Mouse (Mus musculus) brain, adult 2 months (tissue): ENCODE measurements at regions not wholly inside any gene's neighbourhood (a gene's known extent, or its start where the extent isn't known, plus 50 kb on each side); places are given as distances from the start of the nearest gene placed in this dataset.

Experiments used
- DNase-seq: peaks from one replicate; pipeline ENCODE4 v3.0.0; 2011; ENCODE audit warnings: low read depth, low spot score

DNA sequence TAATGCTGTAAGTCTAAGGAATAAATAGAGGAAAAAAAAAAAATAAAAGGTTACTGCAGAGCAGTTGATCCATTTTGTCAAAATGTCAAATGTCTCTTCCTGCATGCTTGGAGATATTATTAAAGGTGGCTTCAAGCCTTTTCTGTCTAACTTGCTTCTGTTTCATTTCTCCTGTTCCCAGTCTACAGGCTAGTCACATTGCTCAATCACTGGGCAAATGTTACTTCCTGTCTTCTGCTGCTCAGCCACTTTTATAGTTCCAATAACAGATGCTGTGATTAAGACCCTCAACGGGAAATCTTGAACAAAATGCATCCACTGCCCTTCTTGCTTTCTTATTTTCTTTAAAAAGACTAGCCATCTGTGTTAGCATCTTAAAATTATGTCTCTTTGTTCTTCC lies 1445.2 kb upstream of the Pcdh17 start:
- DNase-seq: no peak

DNA sequence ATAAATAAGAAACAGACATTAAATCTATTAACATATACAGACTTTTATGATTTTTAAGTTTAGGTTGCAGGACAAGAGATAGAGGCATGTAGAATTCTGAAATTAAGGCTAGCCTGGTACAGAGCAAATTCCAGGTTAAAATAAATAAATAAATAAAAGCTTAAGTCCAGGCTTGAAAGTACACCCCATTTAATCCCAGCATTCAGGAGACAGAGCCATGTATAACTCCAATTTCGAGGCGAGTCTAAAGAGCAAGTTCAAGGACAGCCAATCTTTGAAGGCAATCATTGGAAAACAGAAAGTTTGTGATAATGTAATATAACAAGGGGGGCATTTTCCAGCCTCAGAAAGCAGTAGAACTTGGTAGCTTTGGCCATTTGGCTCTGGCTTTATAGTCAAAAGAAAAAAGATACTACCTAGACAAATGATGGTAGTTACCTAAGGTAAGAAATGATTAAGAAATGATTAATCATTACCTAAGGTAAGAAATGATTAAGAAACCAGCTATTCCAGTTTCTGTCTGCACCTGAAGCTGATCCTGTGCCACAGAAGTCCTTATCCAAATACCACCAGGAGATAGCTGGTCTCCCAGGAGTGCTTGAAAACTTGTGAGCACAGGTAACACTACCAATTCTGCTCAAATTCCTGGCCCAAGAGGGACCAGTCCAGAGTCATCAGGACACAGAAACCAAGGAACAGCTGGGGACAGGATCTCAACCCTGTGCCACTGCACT lies 1441.0 kb upstream of the Pcdh17 start:
- DNase-seq: no peak

DNA sequence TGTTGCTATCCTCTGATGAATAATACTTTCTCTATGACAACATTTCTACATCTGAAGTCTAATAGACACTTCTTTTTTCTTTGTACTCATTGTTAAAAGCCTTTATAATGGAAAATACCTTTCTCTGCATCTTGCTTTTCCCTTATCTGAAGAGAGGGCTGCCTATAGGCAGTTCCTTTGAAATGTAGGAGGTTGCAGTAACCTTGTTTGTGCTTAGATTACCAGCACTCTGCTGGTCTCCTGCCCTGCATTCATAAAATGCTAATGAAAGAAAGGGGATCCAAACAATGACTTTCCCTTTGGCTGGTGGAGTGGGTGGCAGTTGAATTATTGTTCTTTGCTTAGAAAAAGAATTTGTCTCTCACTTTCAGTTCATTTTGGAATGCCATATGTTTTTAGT lies 1434.8 kb upstream of the Pcdh17 start:
- peak; percentile 1 for DNase-seq

DNA sequence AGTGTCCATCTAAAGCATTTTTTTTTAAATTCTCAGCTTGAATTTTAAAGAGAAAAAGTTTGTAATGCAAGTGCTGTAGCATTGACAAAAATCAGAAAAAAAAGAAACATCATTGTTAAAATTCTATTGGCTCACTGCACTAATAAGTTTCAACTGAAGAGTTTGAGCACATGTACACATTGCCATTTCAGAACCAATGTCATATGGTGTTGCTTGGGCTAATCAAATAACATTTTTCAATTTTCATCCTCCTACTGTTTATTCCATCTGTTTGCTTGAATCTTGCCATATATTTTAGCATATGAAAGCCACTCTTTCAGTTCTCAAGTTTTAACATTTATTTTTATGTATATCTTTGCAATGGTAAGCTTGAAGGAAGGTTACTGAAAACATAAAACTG lies 1421.5 kb upstream of the Pcdh17 start:
- DNase-seq: no peak
